Mouse (Mus musculus) kidney, embryonic 16.5 days (tissue): ENCODE data around the gene Nqo1. TPM values are rescaled to one million over a fixed set of nuclear protein-coding genes. Genes with fewer than 3 reads are reported as not detected.

Experiments
- ATAC-seq: fragments of 200-750 bp; cut with Nextera tagmentation; 2 replicates; pipeline ENCODE4 v1.8.0; 2017; ENCODE audit warnings: moderate TSS enrichment; ENCODE audit not compliant: low FRiP score, low TSS enrichment
- H3K27ac ChIP-seq: fragments of 300-500 bp; sonication (generic); 2 replicates; pipeline ENCODE4 v1.5.1; 2014; ENCODE audit warnings: low read length
- H3K27me3 ChIP-seq: fragments of 300-500 bp; sonication (generic); 2 replicates; pipeline ENCODE4 v1.6.1; 2014; ENCODE audit warnings: low read length, control low read depth, mixed read lengths; ENCODE audit not compliant: insufficient read depth
- H3K36me3 ChIP-seq: fragments of 300-500 bp; sonication (generic); 2 replicates; pipeline ENCODE4 v1.6.1; 2014; ENCODE audit warnings: low read length, control low read depth, mixed read lengths; ENCODE audit not compliant: insufficient read depth
- H3K4me1 ChIP-seq: fragments of 300-500 bp; sonication (generic); 2 replicates; pipeline ENCODE4 v1.6.1; 2014; ENCODE audit warnings: low read length, control low read depth, mixed read lengths; ENCODE audit not compliant: insufficient read depth
- H3K4me2 ChIP-seq: fragments of 300-500 bp; sonication (generic); replicated peaks from 2 replicates; pipeline ENCODE4 v1.6.1; 2014; ENCODE audit warnings: low read depth, low read length
- H3K4me3 ChIP-seq: fragments of 300-500 bp; sonication (generic); 2 replicates; pipeline ENCODE4 v1.5.1; 2014; ENCODE audit warnings: mild to moderate bottlenecking, low read length
- H3K9ac ChIP-seq: fragments of 300-500 bp; sonication (generic); replicated peaks from 2 replicates; pipeline ENCODE4 v1.6.1; 2014; ENCODE audit warnings: low read length
- H3K9me3 ChIP-seq: fragments of 300-500 bp; sonication (generic); 2 replicates; pipeline ENCODE4 v1.6.1; 2016; ENCODE audit warnings: low read length, control low read depth
- WGBS: fragments of 180-500 bp; shearing (Covaris S2); extraction: QIAGEN DNeasy Blood & Tissue Kit; methylation state at CpG from one replicate; pipeline ENCODE4 v1.1.7; 2014; 5-methylcytosine and 5-hydroxymethylcytosine counted together
- polyA plus RNA-seq: library from polyadenylated mRNA; unstranded; fragments of >200 nt; fragmentation: Nextera tagmentation; extraction: Ambion mirVana; gene quantifications from 2 replicates; pipeline ENCODE4 v1.2.1, GENCODE M21; 2015

Gene Nqo1
- polyA plus RNA-seq, 1 experiment from 2014 or later = 12.6 TPM

DNA sequence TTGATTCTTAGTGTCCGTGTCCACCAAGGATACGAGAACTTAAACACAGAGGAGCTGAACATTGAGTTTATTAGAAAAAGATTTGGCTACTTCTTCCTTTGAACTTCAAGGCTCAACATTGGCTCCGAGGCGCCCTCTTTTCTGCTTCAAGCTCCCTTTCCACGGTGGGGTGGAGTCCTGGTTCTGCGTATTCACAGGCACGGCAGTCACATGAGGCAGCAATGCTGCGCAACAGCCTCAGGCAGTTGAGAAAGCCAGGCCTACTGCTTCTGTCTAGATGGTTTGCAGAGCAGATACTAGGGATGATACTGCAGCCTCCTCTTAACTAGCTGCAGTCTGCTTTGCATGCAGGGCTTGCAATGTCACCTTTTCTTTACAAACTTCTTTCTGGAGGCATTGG is 9.5 kb upstream of the Nqo1 start:
- Histone ChIP-seq H3K4me3 (no peak overlapping the region), H3K4me1 (no peaks in the 10 kb centered on the region), H3K27me3 (no peaks in the 10 kb centered on the region), H3K4me2 (no peak overlapping the region), H3K36me3 (peaks cover 77% of the 10 kb centered on the region), H3K9ac (no peak overlapping the region), H3K9me3 (no peaks in the 10 kb centered on the region), H3K27ac (no peak overlapping the region)
- no peak for ATAC-seq
- 91% methylated on average over 8 of the region's 8 CpGs for WGBS

DNA sequence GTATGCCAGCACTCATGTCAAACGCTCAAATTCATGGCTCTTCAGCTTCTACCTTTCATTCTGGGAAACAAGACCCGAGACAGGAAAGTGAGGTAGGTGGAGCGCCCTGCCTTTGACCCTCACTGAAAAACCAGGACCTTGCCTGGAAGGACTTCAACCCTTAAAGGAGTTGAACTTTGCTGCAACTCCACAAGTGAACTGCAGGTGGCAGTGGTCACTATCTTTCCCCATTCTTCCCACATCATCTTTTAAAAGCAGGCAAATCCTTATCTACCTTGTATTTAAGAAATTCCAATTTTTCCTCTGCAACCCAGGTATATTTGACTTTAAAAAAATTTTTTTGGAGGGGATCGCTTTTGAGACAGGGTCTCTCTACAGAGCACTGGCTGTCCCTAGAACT is 8.4 kb upstream of the Nqo1 start:
- H3K27me3 ChIP-seq = no peaks in the 10 kb centered on the region
- H3K4me1 ChIP-seq = no peaks in the 10 kb centered on the region
- no peak overlapping the region for H3K9ac ChIP-seq
- no peak overlapping the region for H3K4me3 ChIP-seq
- peaks cover 69% of the 10 kb centered on the region for H3K36me3 ChIP-seq
- no peaks in the 10 kb centered on the region for H3K9me3 ChIP-seq
- WGBS = 69% methylated on average over 4 of the region's 4 CpGs
- H3K4me2 ChIP-seq = no peak overlapping the region
- ATAC-seq = no peak
- no peak overlapping the region for H3K27ac ChIP-seq

DNA sequence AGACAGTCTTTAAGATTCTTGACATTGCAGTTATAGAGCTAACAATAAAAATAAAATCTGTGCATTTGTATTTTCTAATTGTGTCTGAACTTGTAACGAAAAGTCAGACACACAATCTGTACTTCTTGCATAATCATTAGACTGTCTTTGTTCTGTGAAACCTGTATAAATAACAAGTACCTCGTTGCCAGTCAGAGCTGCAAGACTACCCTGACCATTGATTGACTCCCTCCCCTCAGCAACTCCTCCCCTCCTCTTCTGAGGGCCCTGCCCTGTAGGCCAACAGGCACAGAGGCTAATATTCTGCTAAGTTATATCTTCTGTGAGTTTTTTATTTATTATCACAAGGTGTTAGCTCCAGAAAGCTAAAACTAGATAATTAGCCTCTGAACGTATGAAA is 2.9 kb upstream of the Nqo1 start:
- no peak overlapping the region for H3K27ac ChIP-seq
- 59% methylated on average over 3 of the region's 3 CpGs for WGBS
- no peak overlapping the region for H3K4me2 ChIP-seq
- peaks cover 24% of the 10 kb centered on the region for H3K36me3 ChIP-seq
- H3K27me3 ChIP-seq = no peaks in the 10 kb centered on the region
- no peaks in the 10 kb centered on the region for H3K9me3 ChIP-seq
- H3K9ac ChIP-seq = no peak overlapping the region
- H3K4me3 ChIP-seq = no peak overlapping the region
- H3K4me1 ChIP-seq = peaks cover 18% of the 10 kb centered on the region; the same call in 1 of the 2 replicates
- ATAC-seq = no peak

DNA sequence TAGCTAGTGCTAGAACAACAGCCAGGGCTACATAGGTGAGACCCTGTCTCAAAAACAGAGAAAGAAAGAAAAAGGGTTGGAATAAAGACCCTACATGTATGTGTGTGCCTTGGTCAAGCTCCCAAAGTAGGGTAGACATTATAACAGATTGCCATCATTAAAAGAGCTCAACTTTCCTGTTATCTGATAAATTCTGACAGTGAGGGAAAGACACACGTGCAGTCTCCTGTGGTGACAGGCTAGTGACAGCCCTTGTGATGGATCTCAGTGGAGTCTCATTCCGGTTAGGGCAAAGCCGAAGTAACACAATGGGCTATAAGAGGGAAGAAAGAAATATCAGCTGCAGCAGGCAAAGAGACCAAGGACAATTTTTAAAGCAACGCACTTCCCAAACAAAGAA is 1.1 kb upstream of the Nqo1 start:
- Histone ChIP-seq H3K9me3 (no peaks in the 10 kb centered on the region), H3K4me2 (no peak overlapping the region), H3K27me3 (no peaks in the 10 kb centered on the region), H3K27ac (no peak overlapping the region), H3K4me1 (peaks cover 18% of the 10 kb centered on the region; the same call in 1 of the 2 replicates), H3K9ac (no peak overlapping the region), H3K36me3 (peaks cover 6% of the 10 kb centered on the region; the same call in 1 of the 2 replicates), H3K4me3 (no peak overlapping the region)
- WGBS = 85% methylated on average over 4 of the region's 4 CpGs
- ATAC-seq = no peak

DNA sequence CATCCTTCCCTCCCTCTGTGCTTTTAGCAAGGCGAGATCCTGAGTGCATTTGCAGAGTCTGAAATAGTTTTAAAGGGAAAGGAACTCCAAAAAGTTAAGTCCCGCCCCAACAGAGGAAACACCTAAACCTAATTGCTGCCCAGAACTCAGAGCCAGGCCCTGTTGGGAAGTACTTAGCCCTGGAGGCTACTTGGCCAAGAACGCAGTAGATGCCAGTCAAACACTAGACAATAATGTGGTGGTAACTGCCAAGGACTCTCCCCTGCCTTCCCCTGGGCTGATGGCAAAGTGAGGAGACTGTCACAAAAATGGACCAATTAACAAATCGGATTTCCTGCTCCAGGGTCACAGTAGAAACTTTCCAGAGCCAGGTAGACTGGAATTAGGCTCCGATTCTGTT is 1.1 kb downstream of the Nqo1 start:
- no peaks in the 10 kb centered on the region for H3K27me3 ChIP-seq
- no peak for ATAC-seq

DNA sequence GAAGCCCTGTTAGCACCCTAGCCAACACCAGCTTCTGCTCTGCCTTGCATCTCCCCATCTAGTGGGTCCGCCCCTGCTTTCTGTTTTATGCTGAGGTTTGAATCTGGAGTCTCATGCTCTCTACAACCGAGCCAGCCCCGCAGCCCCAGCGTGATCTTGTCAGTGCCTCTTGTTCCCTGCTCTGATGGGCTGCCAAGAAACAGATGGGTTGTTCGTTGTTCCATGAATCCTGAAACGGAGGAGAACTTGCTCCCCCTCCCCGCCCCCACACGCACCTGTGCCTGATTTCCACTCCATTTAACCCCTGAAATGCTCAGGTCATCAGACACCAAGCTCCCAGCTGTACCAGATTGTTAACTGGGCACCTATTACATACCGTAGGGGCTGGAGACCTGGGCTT is 3.5 kb downstream of the Nqo1 start:
- Histone ChIP-seq H3K9ac (no peak overlapping the region), H3K36me3 (no peaks in the 10 kb centered on the region), H3K4me1 (peaks cover 25% of the 10 kb centered on the region), H3K27me3 (no peaks in the 10 kb centered on the region), H3K4me3 (no peak overlapping the region), H3K4me2 (no peak overlapping the region), H3K9me3 (no peaks in the 10 kb centered on the region), H3K27ac (no peak overlapping the region)
- no peak for ATAC-seq
- 23% methylated on average over 9 of the region's 9 CpGs for WGBS

More for the DNA sequence above, 1.1 kb downstream of the Nqo1 start:
- Histone ChIP-seq H3K9me3 (no peaks in the 10 kb centered on the region), H3K4me2 (no peak overlapping the region), H3K27ac (no peak overlapping the region), H3K4me3 (no peak overlapping the region), H3K36me3 (no peaks in the 10 kb centered on the region), H3K9ac (no peak overlapping the region), H3K4me1 (peaks cover 25% of the 10 kb centered on the region)
- 81% methylated on average over 5 of the region's 5 CpGs for WGBS

DNA sequence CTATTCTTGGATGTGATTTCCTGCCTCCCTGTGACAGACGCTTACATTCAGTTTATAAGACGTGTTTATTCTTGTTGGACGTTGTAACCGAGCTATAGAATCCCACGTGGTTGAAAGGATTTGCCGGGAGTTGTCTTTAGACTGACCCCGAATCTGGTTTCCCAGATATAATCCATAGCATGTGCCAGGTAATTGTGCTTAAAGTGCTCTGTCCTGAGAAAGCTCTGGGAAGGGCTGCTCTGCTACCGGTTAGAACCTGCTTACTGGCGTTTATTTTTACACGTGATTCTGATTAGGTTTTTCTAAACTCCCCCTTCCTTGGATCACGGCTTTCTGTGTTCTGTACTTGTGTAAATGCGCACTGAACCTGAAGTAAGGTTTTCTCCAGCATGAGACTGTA is 5.3 kb downstream of the Nqo1 start:
- no peak overlapping the region for H3K9ac ChIP-seq
- 43% methylated on average over 12 of the region's 12 CpGs for WGBS
- H3K4me1 ChIP-seq = peaks cover 13% of the 10 kb centered on the region
- H3K36me3 ChIP-seq = no peaks in the 10 kb centered on the region
- no peak overlapping the region for H3K4me2 ChIP-seq
- no peak overlapping the region for H3K27ac ChIP-seq
- H3K9me3 ChIP-seq = no peaks in the 10 kb centered on the region
- ATAC-seq = no peak
- no peaks in the 10 kb centered on the region for H3K27me3 ChIP-seq
- H3K4me3 ChIP-seq = no peak overlapping the region

DNA sequence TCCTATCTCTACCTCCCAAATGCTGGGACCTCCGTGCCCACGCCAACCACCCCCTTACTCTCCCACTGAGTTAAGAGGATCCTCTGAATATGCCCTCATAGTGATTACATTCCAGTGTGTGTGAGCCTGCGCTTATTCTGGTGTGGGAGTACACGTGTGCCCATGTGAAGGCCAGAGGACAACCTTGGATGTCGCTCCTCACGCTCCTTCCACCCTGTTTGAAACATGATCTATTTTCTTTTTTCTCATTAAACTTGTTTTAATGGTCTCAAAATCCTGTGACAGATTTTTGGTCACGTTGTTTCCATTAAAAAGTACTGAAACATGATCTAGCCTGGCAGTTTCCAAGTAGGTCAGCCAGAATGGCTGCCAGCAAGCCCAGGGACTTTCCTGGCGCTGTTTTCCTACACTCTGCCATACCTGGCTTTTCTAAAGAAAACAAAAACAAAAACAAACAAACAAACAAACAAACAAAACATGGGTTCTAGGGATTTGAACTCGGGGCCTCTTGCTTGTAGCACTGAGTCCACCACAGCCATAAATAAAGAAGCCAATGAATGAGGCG is 6.8 kb downstream of the Nqo1 start:
- Histone ChIP-seq H3K27me3 (no peaks in the 10 kb centered on the region), H3K27ac (no peak overlapping the region), H3K9me3 (no peaks in the 10 kb centered on the region), H3K4me2 (no peak overlapping the region), H3K36me3 (no peaks in the 10 kb centered on the region), H3K9ac (no peak overlapping the region), H3K4me1 (peaks cover 7% of the 10 kb centered on the region), H3K4me3 (no peak overlapping the region)
- no peak for ATAC-seq
- 65% methylated on average over 10 of the region's 10 CpGs for WGBS

DNA sequence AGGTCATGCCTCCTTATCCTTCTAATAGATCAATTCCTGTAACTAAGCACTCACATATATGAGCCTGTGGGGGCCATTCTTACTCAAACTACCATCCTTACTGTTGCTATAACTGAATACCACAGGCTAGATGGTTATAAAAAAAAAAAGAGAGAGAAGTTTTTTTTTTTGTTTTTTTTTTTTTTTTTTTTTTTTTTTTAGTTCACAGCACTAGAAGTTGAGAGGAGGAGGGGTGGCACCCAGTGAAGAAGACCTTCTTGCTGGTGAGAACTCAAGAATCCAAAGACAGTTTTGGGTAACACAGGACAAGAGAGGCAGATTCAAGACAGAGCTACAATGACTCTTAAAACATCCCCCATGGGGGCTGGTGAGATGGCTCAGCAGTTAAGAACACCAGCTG is 7.6 kb downstream of the Nqo1 start:
- ATAC-seq = no peak
- no peaks in the 10 kb centered on the region for H3K9me3 ChIP-seq
- H3K4me1 ChIP-seq = peaks cover 7% of the 10 kb centered on the region

DNA sequence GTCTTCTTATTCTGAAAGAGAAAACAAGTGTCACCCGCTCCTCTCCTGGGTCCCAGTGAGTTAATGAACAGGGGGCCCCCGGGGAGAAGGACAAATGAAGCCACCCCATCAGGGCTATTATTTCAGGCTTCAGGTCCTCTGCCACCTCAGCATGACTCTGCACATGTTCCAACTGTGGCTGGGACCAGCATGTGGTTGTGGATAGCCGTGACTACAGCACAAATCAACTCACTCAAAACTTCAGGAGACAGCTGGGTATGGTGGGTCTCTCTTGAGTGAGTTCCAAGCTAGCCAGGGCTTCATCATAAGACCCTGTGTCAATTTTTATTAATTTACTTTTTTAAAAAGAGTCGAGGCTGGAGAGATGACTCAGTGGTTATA is 11.9 kb downstream of the Nqo1 start:
- H3K27ac ChIP-seq = no peak overlapping the region
- no peaks in the 10 kb centered on the region for H3K36me3 ChIP-seq
- H3K27me3 ChIP-seq = no peaks in the 10 kb centered on the region
- H3K4me1 ChIP-seq = no peaks in the 10 kb centered on the region
- no peak overlapping the region for H3K4me2 ChIP-seq
- H3K9me3 ChIP-seq = no peaks in the 10 kb centered on the region
- 72% methylated on average over 4 of the region's 4 CpGs for WGBS
- H3K9ac ChIP-seq = no peak overlapping the region
- ATAC-seq = no peak
- no peak overlapping the region for H3K4me3 ChIP-seq

More for the DNA sequence above, 7.6 kb downstream of the Nqo1 start:
- Histone ChIP-seq H3K4me2 (no peak overlapping the region), H3K4me3 (no peak overlapping the region), H3K27me3 (no peaks in the 10 kb centered on the region), H3K27ac (no peak overlapping the region), H3K36me3 (no peaks in the 10 kb centered on the region), H3K9ac (no peak overlapping the region)
